Mouse (Mus musculus): ENCODE measurements around the gene 1810055G02Rik. TPM values are rescaled to one million over a fixed set of nuclear protein-coding genes. Genes with fewer than 3 reads are reported as not detected.

1810055G02Rik gene
- polyA plus RNA-seq (2014; fragmentation: Nextera tagmentation; extraction: Ambion mirVana): 34.6 and 38.9 TPM in 2 replicates

GRCm38 (mm10) chr19:3708078-3709012 is at the start of gene 1810055G02Rik:
1810055G02Rik (plus strand) TSS chr19:3708293.
- WGBS: 1% methylated on average over 61 of the region's 61 CpGs

GRCm38 (mm10) chr19:3665510-3665909 is 42.6 kb upstream of the 1810055G02Rik start:
- ATAC-seq (ENCODE audit: low FRiP score) (no peak), DNase-seq (ENCODE audit: low spot score, missing footprints) (peak; percentile 44)
- no peaks in the 10 kb centered on the region for H3K9me3 ChIP-seq (ENCODE audit: control insufficient read depth, low read length)
- 68% methylated on average over 5 of the region's 5 CpGs for WGBS
- no peaks in the 10 kb centered on the region for H3K36me3 ChIP-seq (ENCODE audit: control insufficient read depth, insufficient read depth, low read length)
- H3K9ac ChIP-seq (ENCODE audit: low read length): no peak overlapping the region
- H3K27ac ChIP-seq (ENCODE audit: low read depth, low read length): no peak overlapping the region
- H3K4me2 ChIP-seq: no peak overlapping the region
- no peaks in the 10 kb centered on the region for H3K27me3 ChIP-seq (ENCODE audit: control insufficient read depth, insufficient read depth, low read length)
- H3K4me1 ChIP-seq (ENCODE audit: control insufficient read depth, insufficient read depth, low read length): no peaks in the 10 kb centered on the region
- H3K4me3 ChIP-seq (ENCODE audit: low read depth, low read length): no peak overlapping the region

More at GRCm38 (mm10) chr19:3708078-3709012, at the start of gene 1810055G02Rik:
- Histone ChIP-seq H3K9ac (ENCODE audit: low read length) (peak within 1 kb of the TSS; percentile 79), H3K9me3 (ENCODE audit: control insufficient read depth, low read length) (no peaks in the 10 kb centered on the region), H3K27ac (ENCODE audit: low read depth, low read length) (peak within 1 kb of the TSS; percentile 65), H3K27me3 (ENCODE audit: control insufficient read depth, insufficient read depth, low read length) (no peaks in the 10 kb centered on the region), H3K36me3 (ENCODE audit: control insufficient read depth, insufficient read depth, low read length) (no peaks in the 10 kb centered on the region), H3K4me3 (ENCODE audit: low read depth, low read length) (peak within 1 kb of the TSS; percentile 70), H3K4me1 (ENCODE audit: control insufficient read depth, insufficient read depth, low read length) (peaks cover 9% of the 10 kb centered on the region), H3K4me2 (peak within 1 kb of the TSS; percentile 57)
- DNase-seq (ENCODE audit: low spot score, missing footprints) (peak; percentile 100), ATAC-seq (ENCODE audit: low FRiP score) (peak; percentile 96)

- WGBS: 87% methylated on average over 2 of the region's 2 CpGs
- Histone ChIP-seq H3K9me3 (ENCODE audit: control insufficient read depth, low read length) (no peaks in the 10 kb centered on the region), H3K27me3 (ENCODE audit: control insufficient read depth, insufficient read depth, low read length) (no peaks in the 10 kb centered on the region), H3K4me3 (ENCODE audit: low read depth, low read length) (no peak overlapping the region), H3K27ac (ENCODE audit: low read depth, low read length) (no peak overlapping the region), H3K4me1 (ENCODE audit: control insufficient read depth, insufficient read depth, low read length) (no peaks in the 10 kb centered on the region), H3K9ac (ENCODE audit: low read length) (no peak overlapping the region), H3K4me2 (no peak overlapping the region), H3K36me3 (ENCODE audit: control insufficient read depth, insufficient read depth, low read length) (no peaks in the 10 kb centered on the region)
- peak; percentile 41 for DNase-seq (ENCODE audit: low spot score, missing footprints)
- no peak for ATAC-seq (ENCODE audit: low FRiP score)
These were observed 41.5 kb upstream of the 1810055G02Rik start for GRCm38 (mm10) chr19:3666632-3667031.

- no peak for ATAC-seq (ENCODE audit: low FRiP score)
- peak; percentile 69 for DNase-seq (ENCODE audit: low spot score, missing footprints)
- H3K4me3 ChIP-seq (ENCODE audit: low read depth, low read length): no peak overlapping the region
- H3K4me2 ChIP-seq: no peak overlapping the region
- 87% methylated on average over 6 of the region's 6 CpGs for WGBS
- H3K36me3 ChIP-seq (ENCODE audit: control insufficient read depth, insufficient read depth, low read length): no peaks in the 10 kb centered on the region
- H3K9ac ChIP-seq (ENCODE audit: low read length): no peak overlapping the region
- H3K27me3 ChIP-seq (ENCODE audit: control insufficient read depth, insufficient read depth, low read length): no peaks in the 10 kb centered on the region
- no peak overlapping the region for H3K27ac ChIP-seq (ENCODE audit: low read depth, low read length)
- no peaks in the 10 kb centered on the region for H3K4me1 ChIP-seq (ENCODE audit: control insufficient read depth, insufficient read depth, low read length)
- H3K9me3 ChIP-seq (ENCODE audit: control insufficient read depth, low read length): no peaks in the 10 kb centered on the region
These were observed 40.8 kb upstream of the 1810055G02Rik start for GRCm38 (mm10) chr19:3667155-3667895.

- no peak overlapping the region for H3K27ac ChIP-seq (ENCODE audit: low read depth, low read length)
- H3K36me3 ChIP-seq (ENCODE audit: control insufficient read depth, insufficient read depth, low read length): 0 out of 2 replicates have a peak, but pooled peaks cover 2% of the 10 kb centered on the region
- H3K4me1 ChIP-seq (ENCODE audit: control insufficient read depth, insufficient read depth, low read length): no peaks in the 10 kb centered on the region
- H3K9ac ChIP-seq (ENCODE audit: low read length): no peak overlapping the region
- H3K4me2 ChIP-seq: no peak overlapping the region
- ATAC-seq (ENCODE audit: low FRiP score) (no peak), DNase-seq (ENCODE audit: low spot score, missing footprints) (no peak)
- H3K27me3 ChIP-seq (ENCODE audit: control insufficient read depth, insufficient read depth, low read length): no peaks in the 10 kb centered on the region
- peaks cover 2% of the 10 kb centered on the region; the same call in 1 of the 2 replicates for H3K9me3 ChIP-seq (ENCODE audit: control insufficient read depth, low read length)
- 81% methylated on average over 11 of the region's 11 CpGs for WGBS
- H3K4me3 ChIP-seq (ENCODE audit: low read depth, low read length): no peak overlapping the region
These were observed 40.1 kb upstream of the 1810055G02Rik start for GRCm38 (mm10) chr19:3667979-3668378.

GRCm38 (mm10) chr19:3668551-3668950 is 39.5 kb upstream of the 1810055G02Rik start:
- no peak overlapping the region for H3K4me2 ChIP-seq
- peaks cover 2% of the 10 kb centered on the region; the same call in 1 of the 2 replicates for H3K9me3 ChIP-seq (ENCODE audit: control insufficient read depth, low read length)
- H3K4me1 ChIP-seq (ENCODE audit: control insufficient read depth, insufficient read depth, low read length): no peaks in the 10 kb centered on the region
- no peak overlapping the region for H3K4me3 ChIP-seq (ENCODE audit: low read depth, low read length)
- no peaks in the 10 kb centered on the region for H3K27me3 ChIP-seq (ENCODE audit: control insufficient read depth, insufficient read depth, low read length)
- no peak for DNase-seq (ENCODE audit: low spot score, missing footprints)
- no peak overlapping the region for H3K9ac ChIP-seq (ENCODE audit: low read length)
- H3K27ac ChIP-seq (ENCODE audit: low read depth, low read length): no peak overlapping the region
- 0 out of 2 replicates have a peak, but pooled peaks cover 2% of the 10 kb centered on the region for H3K36me3 ChIP-seq (ENCODE audit: control insufficient read depth, insufficient read depth, low read length)
- WGBS: 87% methylated on average over 10 of the region's 10 CpGs
- no peak for ATAC-seq (ENCODE audit: low FRiP score)

GRCm38 (mm10) chr19:3669100-3669499 is 39.0 kb upstream of the 1810055G02Rik start:
- Histone ChIP-seq H3K36me3 (ENCODE audit: control insufficient read depth, insufficient read depth, low read length) (0 out of 2 replicates have a peak, but pooled peaks cover 2% of the 10 kb centered on the region), H3K27me3 (ENCODE audit: control insufficient read depth, insufficient read depth, low read length) (no peaks in the 10 kb centered on the region), H3K4me1 (ENCODE audit: control insufficient read depth, insufficient read depth, low read length) (no peaks in the 10 kb centered on the region), H3K27ac (ENCODE audit: low read depth, low read length) (no peak overlapping the region), H3K9ac (ENCODE audit: low read length) (no peak overlapping the region), H3K4me2 (no peak overlapping the region), H3K9me3 (ENCODE audit: control insufficient read depth, low read length) (peaks cover 2% of the 10 kb centered on the region; the same call in 1 of the 2 replicates), H3K4me3 (ENCODE audit: low read depth, low read length) (no peak overlapping the region)
- ATAC-seq (ENCODE audit: low FRiP score): no peak
- 73% methylated on average over 13 of the region's 13 CpGs for WGBS
- no peak for DNase-seq (ENCODE audit: low spot score, missing footprints)

GRCm38 (mm10) chr19:3673149-3673548 is 34.9 kb upstream of the 1810055G02Rik start:
- Histone ChIP-seq H3K4me1 (ENCODE audit: control insufficient read depth, insufficient read depth, low read length) (no peaks in the 10 kb centered on the region), H3K4me2 (no peak overlapping the region), H3K36me3 (ENCODE audit: control insufficient read depth, insufficient read depth, low read length) (0 out of 2 replicates have a peak, but pooled peaks cover 2% of the 10 kb centered on the region), H3K27me3 (ENCODE audit: control insufficient read depth, insufficient read depth, low read length) (no peaks in the 10 kb centered on the region), H3K9ac (ENCODE audit: low read length) (no peak overlapping the region), H3K9me3 (ENCODE audit: control insufficient read depth, low read length) (peaks cover 2% of the 10 kb centered on the region; the same call in 1 of the 2 replicates), H3K4me3 (ENCODE audit: low read depth, low read length) (no peak overlapping the region), H3K27ac (ENCODE audit: low read depth, low read length) (no peak overlapping the region)
- WGBS: 92% methylated on average over 2 of the region's 2 CpGs
- ATAC-seq (ENCODE audit: low FRiP score) (no peak), DNase-seq (ENCODE audit: low spot score, missing footprints) (no peak)
